Mouse (Mus musculus) NIH3T3 (cell line): ENCODE data around the gene Primpol.
"Not testable (repeated sequence)": the region's sequence is repeated elsewhere in the genome, so short reads cannot be mapped to it uniquely, and the experiment has no call there.

ENCODE experiments used
- DNase-seq: peaks from one replicate; pipeline ENCODE4 v3.0.0-alpha.2; 2012; ENCODE audit warnings: low read depth

The Primpol gene

GRCm38 (mm10) chr8:46603587-46603986, 13.4 kb downstream of the Primpol start:
- no peak for DNase-seq

GRCm38 (mm10) chr8:46600959-46601707, 15.9 kb downstream of the Primpol start:
- peak; percentile 20 for DNase-seq

GRCm38 (mm10) chr8:46599314-46599904, 17.6 kb downstream of the Primpol start:
- no peak for DNase-seq

GRCm38 (mm10) chr8:46598753-46599152, 18.3 kb downstream of the Primpol start:
- DNase-seq: no peak

GRCm38 (mm10) chr8:46598114-46598513, 18.9 kb downstream of the Primpol start:
- no peak for DNase-seq

GRCm38 (mm10) chr8:46597411-46597810, 19.6 kb downstream of the Primpol start:
- DNase-seq: no peak

GRCm38 (mm10) chr8:46596530-46596929, 20.5 kb downstream of the Primpol start:
- no peak for DNase-seq

- DNase-seq: no peak
Measured at GRCm38 (mm10) chr8:46595593-46595992, 21.4 kb downstream of the Primpol start.

GRCm38 (mm10) chr8:46593772-46594171, 23.2 kb downstream of the Primpol start:
- DNase-seq: no peak

GRCm38 (mm10) chr8:46593067-46593466, 23.9 kb downstream of the Primpol start:
- DNase-seq: no peak

- no peak for DNase-seq
Measured at GRCm38 (mm10) chr8:46588663-46589062, 28.3 kb downstream of the Primpol start.

GRCm38 (mm10) chr8:46587911-46588310, 29.1 kb downstream of the Primpol start:
- no peak for DNase-seq

GRCm38 (mm10) chr8:46585576-46585975, 31.4 kb downstream of the Primpol start:
- DNase-seq: peak; percentile 27

GRCm38 (mm10) chr8:46584328-46584727, 32.7 kb downstream of the Primpol start:
- not testable (repeated sequence) for DNase-seq

- DNase-seq: no peak
Measured at GRCm38 (mm10) chr8:46578794-46579193, 38.2 kb downstream of the Primpol start.

GRCm38 (mm10) chr8:46573964-46574363, 43.0 kb downstream of the Primpol start:
- DNase-seq: no peak

- no peak for DNase-seq
Measured at GRCm38 (mm10) chr8:46573446-46573845, 43.6 kb downstream of the Primpol start.

- no peak for DNase-seq
Measured at GRCm38 (mm10) chr8:46570673-46571072, 46.3 kb downstream of the Primpol start.

GRCm38 (mm10) chr8:46569659-46570441, 47.2 kb downstream of the Primpol start:
- DNase-seq: no peak

- peak; percentile 45 for DNase-seq
Measured at GRCm38 (mm10) chr8:46568942-46569341, 48.1 kb downstream of the Primpol start.

GRCm38 (mm10) chr8:46567946-46568345, 49.1 kb downstream of the Primpol start:
- no peak for DNase-seq

GRCm38 (mm10) chr8:46566914-46567529, 50.0 kb downstream of the Primpol start:
- DNase-seq: no peak
